Mouse (Mus musculus) cerebral cortex, adult 2 months (tissue): ENCODE results near the gene Dop1a.

Experiments
- WGBS: fragments of 180-500 bp; shearing (Covaris S2); methylation state at CpG from one replicate; pipeline ENCODE4 v1.1.7; 2018; 5-methylcytosine and 5-hydroxymethylcytosine counted together

The Dop1a gene

DNA sequence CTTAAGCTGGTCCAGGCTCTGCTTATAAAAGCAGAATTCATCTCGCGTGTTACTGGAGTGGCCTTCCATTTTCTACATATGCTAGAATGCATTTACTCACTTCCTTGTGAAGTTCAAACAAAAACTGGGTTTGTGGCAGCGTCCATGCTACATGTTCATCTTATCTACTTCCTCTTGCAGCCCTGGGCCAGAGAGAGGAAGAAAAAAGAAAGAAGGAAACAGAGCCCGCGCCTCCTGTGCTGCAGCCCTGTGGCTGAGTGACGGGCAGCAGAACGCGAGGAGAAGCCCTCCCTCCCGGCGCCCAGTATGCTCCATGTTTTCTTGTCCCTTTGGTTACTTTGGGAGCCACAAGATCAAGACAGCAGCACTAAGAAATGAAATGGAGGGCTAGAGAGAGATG is 112.7 kb downstream of the Dop1a start:
- WGBS = 83% methylated on average over 10 of the region's 10 CpGs

GRCm38 (mm10) chr9:86583740-86584139 is 116.8 kb downstream of the Dop1a start:
- WGBS = 50% methylated on average over 3 of the region's 3 CpGs

DNA sequence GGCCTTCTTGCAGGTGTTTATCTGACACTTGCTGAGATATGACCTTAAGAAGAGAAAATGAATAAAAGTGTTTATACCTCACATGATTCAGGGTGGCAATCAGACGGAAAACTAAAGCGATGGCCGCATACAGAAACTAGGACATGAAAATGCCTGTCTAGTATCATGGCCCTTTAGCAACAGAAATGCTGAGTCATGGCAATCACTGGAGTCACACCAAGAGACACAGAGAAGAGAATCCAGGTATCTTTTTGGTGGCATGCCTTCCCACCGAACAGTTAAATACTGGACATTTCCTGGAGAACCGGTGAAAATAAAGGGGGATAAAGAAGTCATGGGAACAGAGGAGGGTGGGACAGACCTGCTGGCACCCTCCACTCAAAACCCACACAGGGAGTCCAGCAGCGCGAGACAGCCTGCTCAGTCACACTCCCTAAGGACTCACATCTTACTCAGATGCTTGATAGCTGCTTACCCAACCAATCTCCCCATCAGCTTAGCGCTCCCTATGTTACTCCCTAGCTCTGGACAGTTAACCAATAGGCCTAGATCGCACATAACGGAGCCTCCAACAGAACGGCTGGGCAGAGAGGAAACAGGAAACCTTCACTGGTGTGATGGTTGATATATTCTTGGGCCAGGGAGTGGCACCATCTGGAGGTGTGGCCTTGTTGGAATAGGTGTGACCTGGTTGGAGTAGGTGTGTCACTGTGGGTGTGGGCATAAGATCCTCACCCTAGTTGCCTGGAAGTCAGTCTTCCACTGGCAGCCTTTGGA is 120.3 kb downstream of the Dop1a start:
- WGBS = 92% methylated on average over 11 of the region's 11 CpGs

- WGBS = 48% methylated on average over 19 of the region's 19 CpGs
These were observed 126.0 kb downstream of the Dop1a start for GRCm38 (mm10) chr9:86592676-86593668.

DNA sequence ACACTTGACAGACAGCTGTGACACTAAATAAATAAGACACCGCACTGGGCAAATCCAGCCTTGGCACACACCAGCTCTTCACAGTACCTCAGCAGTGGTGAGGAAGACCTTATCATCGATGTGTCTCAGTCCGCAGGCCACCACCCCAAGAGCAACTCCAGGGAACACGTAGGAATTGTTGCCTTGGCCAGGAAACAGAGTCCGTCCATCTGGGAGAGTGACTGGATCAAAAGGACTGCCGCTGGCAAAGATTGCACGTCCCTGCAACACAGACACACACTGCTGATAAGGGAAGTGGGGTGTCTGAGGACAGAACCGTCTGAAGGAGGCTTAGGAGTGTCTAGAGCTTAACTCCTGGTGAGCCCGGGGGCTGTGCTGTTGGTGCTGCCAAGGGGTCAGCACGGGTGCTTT is 127.4 kb downstream of the Dop1a start:
- 58% methylated on average over 10 of the region's 10 CpGs for WGBS

GRCm38 (mm10) chr9:86599723-86600303 is 132.9 kb downstream of the Dop1a start:
- WGBS = 61% methylated on average over 8 of the region's 8 CpGs
